Mouse (Mus musculus) gastrocnemius, adult 18-20 months (tissue): ENCODE data around the gene Sgca. TPM values are rescaled to one million over a fixed set of nuclear protein-coding genes. Genes with fewer than 3 reads are reported as not detected.

Experiments used
- DNase-seq: peaks from one replicate; pipeline ENCODE4 v3.0.0; 2021; ENCODE audit warnings: low spot score
- total RNA-seq, 2 experiments: library from RNA; stranded (reverse); gene quantifications; 2 replicates each; pipeline ENCODE4 v1.2.3; 2021

Gene Sgca
- total RNA-seq, 2 experiments from 2014 or later, result 283 to 304 TPM

GRCm38 (mm10) chr11:95002705-95003104 lies 26.6 kb upstream of the Sgca start:
- DNase-seq, result no peak

DNA sequence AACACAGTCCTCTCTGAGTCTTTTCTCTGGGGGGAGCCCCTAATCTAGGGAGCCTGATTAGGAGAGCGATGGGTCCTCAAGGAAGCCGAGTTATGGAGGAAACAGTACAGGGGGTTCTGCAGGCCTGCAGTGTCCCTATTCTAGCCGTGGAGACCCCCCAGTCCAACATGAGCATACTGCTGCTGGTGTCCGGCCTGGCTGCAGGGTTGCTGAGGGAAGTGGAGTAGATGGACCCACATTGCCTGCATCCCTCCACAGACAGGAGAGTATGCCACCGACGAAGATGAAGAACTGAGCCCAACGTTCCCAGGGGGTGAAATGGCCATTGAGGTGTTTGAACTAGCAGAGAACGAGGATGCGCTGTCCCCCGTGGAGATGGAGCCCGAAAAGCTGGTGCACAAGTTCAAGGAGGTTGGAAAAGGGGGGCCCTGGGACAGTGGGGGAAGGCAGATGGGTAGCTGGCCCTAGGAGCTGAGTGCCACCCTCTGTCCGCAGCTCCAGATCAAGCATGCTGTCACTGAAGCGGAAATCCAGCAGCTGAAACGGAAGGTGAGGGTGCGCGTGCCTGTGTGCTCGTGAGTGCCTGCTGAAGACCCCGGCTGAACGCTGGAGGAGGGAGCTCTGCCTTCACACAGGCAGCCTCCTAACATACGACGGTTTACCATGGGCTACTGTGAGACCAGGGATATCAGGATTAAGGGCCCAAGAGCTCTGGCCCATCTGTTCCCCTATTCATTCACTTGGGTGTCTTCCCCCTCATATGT lies 25.6 kb upstream of the Sgca start:
- no peak for DNase-seq

DNA sequence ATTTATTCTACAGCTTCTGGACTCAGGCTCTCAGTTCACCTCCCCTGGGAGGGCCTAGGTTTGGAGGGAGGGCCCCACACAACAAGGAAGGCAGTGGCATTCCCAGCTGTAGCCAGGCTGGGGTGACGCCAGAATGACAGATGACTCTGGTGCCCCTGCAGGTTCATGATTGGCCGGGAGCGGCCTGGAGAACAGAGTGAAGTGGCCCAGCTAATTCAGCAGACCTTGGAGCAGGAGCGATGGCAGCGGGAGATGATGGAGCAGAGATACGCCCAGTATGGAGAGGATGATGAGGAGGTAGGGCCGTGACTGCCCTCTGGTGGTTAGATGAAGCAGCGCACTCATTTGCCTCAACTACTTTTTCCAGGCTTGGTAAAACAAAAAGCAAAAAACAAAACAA lies 24.9 kb upstream of the Sgca start:
- peak; percentile 71 for DNase-seq

- DNase-seq, result no peak
Measured at GRCm38 (mm10) chr11:95000548-95000947, 24.4 kb upstream of the Sgca start.

DNA sequence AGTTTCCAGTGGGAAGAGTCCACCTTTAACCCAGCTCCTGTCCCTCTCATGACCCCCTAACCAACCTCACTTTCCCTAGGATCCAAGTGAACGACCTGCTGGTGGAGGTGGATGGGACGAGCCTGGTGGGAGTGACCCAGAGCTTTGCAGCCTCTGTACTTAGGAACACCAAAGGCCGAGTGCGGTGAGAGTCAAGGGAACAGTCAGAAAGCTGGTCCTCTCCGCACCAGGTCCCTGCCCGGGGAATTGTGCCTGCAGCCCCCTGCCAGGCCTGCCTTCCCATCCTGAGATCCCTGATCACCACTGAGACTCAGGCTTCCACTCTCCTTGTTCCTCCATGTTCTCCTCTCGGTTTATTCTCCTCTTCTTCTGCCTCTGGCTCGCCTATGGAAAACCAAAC lies 24.0 kb upstream of the Sgca start:
- no peak for DNase-seq

DNA sequence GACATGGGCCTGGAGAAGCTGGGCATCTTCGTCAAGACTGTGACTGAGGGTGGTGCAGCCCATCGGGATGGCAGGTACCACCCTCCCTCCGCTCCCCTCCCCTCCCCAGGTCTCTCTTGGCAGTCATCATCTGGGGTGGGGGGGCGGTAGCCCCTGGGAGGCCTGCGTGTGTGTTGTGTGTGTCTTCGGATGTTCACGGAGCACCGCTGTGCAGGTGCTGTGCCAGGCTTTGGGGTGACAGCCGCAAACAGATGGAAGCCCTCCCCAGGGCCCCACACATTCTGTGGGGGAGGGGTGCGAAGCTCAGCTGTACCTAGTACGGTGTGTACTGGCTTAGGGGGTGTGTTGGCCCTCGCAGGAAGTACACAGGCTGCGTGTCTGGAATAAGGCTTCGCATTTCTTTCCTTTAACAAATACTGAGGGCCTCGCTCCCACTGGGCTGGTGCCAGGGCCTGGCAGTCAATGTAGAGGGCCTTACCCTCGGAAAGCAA lies 22.0 kb upstream of the Sgca start:
- no peak for DNase-seq

GRCm38 (mm10) chr11:94997596-94997995 lies 21.5 kb upstream of the Sgca start:
- DNase-seq, result no peak

- DNase-seq, result no peak
Measured at GRCm38 (mm10) chr11:94996984-94997383, 20.9 kb upstream of the Sgca start.

- DNase-seq, result no peak
Measured at GRCm38 (mm10) chr11:94996101-94996500, 20.0 kb upstream of the Sgca start.

- DNase-seq, result no peak
Measured at GRCm38 (mm10) chr11:94994947-94995772, 19.0 kb upstream of the Sgca start.

- no peak for DNase-seq
Measured at GRCm38 (mm10) chr11:94994208-94994814, 18.2 kb upstream of the Sgca start.

DNA sequence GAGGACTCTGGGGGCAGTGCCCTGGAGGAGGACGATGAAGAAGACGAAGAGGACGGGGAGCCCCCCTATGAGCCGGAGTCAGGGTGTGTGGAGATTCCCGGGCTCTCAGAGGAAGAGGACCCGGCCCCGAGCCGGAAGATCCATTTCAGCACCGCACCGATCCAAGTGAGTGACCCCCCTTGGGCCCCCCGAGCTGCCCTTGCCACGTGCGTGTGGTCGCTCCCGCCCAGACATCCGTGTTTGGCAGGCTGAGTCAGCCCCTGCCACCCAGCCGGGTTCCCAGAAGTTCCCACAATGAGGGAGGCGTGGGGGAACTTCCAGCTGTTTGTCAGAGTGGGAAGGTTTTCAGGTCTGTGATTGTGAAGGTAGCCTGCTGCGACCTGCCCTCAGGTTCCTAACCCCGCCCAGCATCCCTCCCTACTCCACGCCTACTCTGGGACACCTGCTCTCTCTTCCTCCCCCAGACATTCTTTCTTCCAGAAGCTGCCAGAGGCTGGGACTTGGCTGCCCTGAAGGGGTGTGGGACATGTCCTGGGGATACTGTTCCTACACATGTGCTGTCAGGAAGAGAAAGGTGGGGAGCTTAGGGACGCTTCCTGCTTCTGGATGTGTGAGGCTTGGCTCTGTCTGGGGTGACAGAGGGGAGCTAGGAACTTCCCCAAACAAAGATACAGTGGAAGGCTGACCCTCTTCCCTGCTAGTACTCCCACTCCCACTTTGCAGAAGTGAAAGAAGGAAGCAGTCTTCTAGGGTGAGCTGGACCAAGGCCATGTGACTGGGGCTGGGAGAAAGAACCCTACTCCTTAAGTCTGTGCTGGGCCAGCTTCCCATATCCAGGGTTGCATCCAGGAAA lies 16.9 kb upstream of the Sgca start:
- DNase-seq, result peak; percentile 50

- no peak for DNase-seq
Measured at GRCm38 (mm10) chr11:94992480-94992753, 16.3 kb upstream of the Sgca start.

- DNase-seq, result no peak
Measured at GRCm38 (mm10) chr11:94991641-94992479, 15.7 kb upstream of the Sgca start.

DNA sequence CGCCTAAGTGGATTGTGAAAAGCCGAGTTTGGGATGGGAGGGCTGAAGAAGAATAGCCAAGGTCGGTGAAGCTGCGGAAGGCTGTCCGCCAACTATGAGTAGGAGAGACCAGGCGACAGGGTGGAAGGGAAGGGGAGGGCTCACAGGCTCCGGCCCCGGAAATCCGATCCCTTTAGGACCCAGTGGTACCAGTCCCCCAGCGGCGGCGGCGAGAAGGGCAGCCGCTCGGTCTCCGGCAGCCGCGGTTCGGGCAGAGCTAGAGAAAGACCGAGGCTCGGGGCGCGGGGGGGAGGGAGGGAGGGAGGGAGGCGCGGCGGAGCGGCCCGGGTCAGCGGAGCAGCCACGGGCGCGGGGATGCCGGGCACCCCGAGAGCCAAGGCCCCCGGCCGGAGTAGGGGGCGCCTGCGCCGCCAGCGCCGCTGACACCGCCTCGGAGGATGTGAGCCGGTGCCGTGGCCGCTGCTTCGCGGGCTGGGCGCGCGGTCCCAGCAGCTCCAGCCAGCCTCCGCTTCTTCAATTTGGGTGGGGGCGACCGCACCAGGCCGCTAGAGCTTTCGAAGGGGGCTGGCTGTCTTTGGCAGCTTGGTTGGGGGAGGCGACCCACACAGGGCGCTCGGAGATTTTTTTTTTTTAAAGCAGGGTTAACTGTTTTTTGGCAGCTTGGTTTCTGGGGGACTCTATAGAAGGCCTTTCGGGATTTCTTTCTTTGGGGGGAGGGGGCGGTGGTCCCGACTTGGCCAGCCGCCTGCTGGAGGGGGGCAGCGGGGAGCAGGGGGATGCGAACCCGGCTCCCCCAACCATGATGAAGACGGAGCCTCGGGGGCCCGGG lies 14.8 kb upstream of the Sgca start, which contains the start of gene Ppp1r9b:
Gene Ppp1r9b, plus strand, starts transcription at position 287 of the 829 bp plus-strand sequence.
- peak; percentile 95 for DNase-seq

GRCm38 (mm10) chr11:94990102-94990748 lies 14.1 kb upstream of the Sgca start:
- DNase-seq, result no peak

GRCm38 (mm10) chr11:94989562-94990017 lies 13.5 kb upstream of the Sgca start:
- DNase-seq, result peak; percentile 86

DNA sequence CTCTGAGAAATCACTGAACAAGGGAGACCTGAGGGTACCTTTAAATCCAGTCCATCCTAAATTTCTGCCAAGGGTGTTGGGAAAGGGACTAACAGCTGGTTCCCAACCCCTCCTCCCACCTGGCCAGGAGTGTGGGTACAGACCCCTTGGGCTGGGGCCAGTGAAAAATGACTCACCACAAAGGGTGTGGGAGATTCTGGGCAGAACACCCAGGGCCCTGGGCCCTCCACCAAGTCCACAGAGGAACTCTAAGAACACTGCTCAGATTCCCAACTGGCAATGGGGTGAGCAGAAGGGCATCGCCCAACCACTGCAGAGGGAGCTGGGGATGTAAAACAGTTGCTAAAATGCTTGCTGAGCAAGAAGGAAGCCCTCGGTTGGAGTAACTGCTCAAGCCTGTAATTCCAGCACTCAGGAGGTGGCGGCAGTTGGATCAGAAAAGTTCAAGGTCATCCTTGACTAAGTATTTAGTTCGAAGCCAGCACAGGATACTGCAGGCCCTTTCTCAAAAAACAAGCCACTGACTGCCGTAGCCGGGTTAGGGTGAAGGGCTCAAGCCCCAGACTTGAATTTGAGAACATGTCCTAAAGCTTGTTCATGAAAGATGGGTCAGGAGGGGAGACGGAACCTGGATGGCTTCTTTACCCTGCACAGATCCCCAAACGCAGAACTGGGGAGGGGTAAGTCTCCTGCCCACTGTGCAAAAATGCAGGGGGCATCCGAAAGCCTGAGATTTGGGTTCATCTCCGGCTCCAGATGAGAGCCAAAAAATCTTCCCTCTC lies 12.8 kb upstream of the Sgca start:
- DNase-seq, result peak; percentile 72
